Mouse (Mus musculus) urinary bladder, postnatal 14 days (tissue): Measurements from ENCODE around the gene Tbc1d12.
"Not testable (repeated sequence)": the region's sequence is repeated elsewhere in the genome, so short reads cannot be mapped to it uniquely, and the experiment has no call there.

ENCODE experiments used
- DNase-seq: peaks from one replicate; pipeline ENCODE4 v3.0.0; 2021; ENCODE audit warnings: low spot score

Gene Tbc1d12

GRCm38 (mm10) chr19:38836438-38837170, at the start of gene Tbc1d12:
Gene Tbc1d12, plus strand, starts transcription at chr19:38836579.
- DNase-seq, result peak; percentile 94

DNA sequence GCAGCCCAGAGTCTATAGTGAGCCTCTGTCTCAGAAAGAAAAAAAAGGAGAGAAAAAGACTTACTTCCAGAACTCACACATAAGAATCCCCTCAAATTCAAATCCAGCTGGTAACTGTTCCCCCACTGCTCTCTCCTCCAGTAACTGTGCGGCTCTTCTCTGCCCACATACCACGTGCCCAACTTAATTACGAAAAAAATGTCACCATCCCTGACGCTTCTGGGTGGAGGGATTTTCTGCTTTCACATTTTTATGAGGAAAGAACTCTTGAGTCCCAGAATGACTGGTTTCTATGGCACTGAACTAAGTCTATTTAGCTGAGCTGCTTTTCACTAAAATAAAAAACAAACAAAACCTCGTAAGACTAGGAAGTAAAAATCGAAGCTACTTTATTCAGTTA, 48.6 kb upstream of the Tbc1d12 start:
- DNase-seq, result no peak

DNA sequence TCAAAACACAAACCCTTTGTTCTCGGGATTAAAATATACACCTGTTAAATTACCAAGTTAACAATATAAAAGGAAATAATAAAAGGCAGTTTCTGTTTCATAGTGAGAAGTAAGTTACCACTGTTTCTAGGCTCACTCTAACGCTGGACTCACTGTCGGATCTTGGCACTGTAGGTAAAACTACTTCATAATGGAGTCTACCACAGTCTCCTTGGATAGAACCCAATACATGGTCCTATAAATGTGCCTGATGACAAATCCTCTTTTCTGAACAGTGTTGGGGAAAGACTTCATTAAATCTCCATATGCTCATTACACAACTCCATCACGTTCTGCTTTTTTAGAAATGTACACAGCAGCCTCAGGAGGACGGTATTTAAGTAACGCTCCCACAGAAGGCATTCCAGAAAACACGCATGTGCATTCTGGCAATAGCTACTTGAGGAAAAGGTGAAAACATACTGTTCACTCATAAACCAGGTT, 42.8 kb upstream of the Tbc1d12 start:
- no peak for DNase-seq

DNA sequence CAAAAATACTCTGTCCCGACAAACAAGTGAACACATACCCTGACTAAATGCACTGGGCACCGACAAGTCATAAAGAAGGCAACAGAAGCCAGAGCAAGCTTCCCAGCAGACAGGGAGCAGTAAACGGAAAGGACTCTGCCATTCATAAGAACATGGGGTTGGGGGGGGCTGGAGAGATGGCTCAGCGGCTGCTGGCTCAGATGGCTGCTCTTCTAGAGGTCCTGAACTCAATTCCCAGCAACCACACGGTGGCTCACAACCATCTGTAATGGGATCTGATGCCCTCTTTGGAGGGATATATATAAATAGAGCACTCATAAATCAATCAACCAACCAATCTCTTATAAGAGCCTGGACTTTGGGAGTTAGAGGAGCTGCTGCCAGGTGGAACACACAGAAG, 39.8 kb upstream of the Tbc1d12 start:
- DNase-seq, result no peak

GRCm38 (mm10) chr19:38798291-38798690, 38.1 kb upstream of the Tbc1d12 start:
- no peak for DNase-seq

- DNase-seq, result no peak
Measured at GRCm38 (mm10) chr19:38798801-38799200, 37.6 kb upstream of the Tbc1d12 start.

- DNase-seq, result no peak
Measured at GRCm38 (mm10) chr19:38818191-38818590, 18.2 kb upstream of the Tbc1d12 start.

DNA sequence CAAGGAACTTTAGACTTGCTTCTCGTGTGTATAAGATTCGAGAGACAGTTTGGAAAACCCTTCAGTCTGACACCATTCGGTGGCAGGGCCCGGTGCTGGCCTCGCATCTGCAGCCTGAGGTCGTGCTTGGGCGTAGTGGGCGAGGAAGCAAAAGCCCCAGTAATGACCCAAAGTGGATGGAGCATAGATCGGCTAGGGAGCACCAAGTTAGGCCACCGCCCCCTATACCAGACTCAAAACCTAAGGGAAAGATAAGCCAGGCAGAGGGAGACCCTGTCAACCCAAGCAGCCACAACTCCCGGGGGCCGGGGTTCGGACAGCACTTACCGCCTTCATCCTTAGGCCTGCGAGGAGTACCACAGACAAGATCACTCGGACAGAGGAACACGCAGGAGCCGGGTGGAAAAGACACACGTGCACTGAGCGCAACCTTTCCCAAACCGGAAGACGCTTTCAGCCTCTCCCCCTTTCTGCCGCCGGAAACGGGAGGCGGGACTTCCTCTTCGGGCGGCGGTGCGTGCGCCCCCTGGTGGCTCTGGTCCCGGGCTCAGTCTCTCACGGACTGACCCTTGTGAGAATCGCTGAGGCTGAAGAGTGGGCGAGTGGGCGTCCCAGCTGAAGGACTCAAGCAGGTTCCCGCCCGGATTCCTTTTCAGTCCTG, 17.5 kb upstream of the Tbc1d12 start, which contains the start of gene Noc3l:
TSS of gene Noc3l (minus strand) at position 472 of the 661 bp plus-strand sequence.
- DNase-seq, result peak; percentile 94

- DNase-seq, result no peak
Measured at GRCm38 (mm10) chr19:38819427-38819802, 17.0 kb upstream of the Tbc1d12 start.

- no peak for DNase-seq
Measured at GRCm38 (mm10) chr19:38820186-38820804, 16.1 kb upstream of the Tbc1d12 start.

- no peak for DNase-seq
Measured at GRCm38 (mm10) chr19:38833224-38833623, 3.2 kb upstream of the Tbc1d12 start.

- DNase-seq, result no peak
Measured at GRCm38 (mm10) chr19:38836084-38836437, 318 bp upstream of the Tbc1d12 start.

- peak; percentile 57 for DNase-seq
Measured at GRCm38 (mm10) chr19:38837171-38837641, 827 bp downstream of the Tbc1d12 start.

- DNase-seq, result no peak
Measured at GRCm38 (mm10) chr19:38844817-38845216, 8.4 kb downstream of the Tbc1d12 start.

DNA sequence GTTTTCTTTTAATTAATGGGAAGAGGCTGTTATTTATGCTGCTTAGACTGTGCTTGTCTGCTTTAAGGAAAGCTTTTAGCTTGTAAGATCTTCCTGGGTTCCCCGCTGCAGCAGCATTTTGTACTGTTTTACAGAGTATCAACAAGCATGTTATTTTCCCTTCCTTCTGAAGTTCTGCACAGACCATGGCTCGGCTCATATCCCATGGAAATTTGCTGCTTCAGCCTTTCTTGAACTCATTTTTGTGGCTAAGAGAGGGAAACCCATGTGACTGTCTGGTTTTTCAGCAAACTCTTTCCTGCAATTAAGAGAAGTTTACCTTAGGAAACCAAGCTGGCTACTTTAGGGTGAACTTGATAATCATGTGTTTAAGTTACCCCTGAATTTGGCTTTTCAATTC, 10.0 kb downstream of the Tbc1d12 start:
- no peak for DNase-seq

- no peak for DNase-seq
Measured at GRCm38 (mm10) chr19:38858224-38858623, 21.8 kb downstream of the Tbc1d12 start.

- DNase-seq, result no peak
Measured at GRCm38 (mm10) chr19:38862523-38862922, 26.1 kb downstream of the Tbc1d12 start.

DNA sequence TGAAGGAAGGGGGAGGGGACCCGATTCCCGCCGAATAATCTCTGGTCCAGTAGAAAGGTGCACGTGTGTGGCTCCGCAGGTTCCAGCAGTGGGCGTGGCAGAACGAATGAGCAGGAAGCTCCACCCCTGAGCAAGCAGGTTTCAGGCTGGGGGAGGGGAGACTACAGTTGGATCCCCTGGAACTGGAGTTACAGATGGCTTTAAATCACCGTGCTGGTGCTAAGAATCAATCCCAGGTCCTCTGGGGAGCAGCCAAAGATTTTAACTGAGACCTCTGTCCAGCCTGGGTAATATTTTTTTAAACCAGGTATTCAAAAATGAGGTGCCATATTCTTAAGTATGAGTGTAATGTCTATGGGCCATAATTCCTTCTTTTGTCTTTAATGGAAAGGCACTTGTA, 38.4 kb downstream of the Tbc1d12 start:
- DNase-seq, result not testable (repeated sequence)

- DNase-seq, result no peak
Measured at GRCm38 (mm10) chr19:38880300-38880699, 43.9 kb downstream of the Tbc1d12 start.

- no peak for DNase-seq
Measured at GRCm38 (mm10) chr19:38901146-38902135, 65.1 kb downstream of the Tbc1d12 start.

- DNase-seq, result no peak
Measured at GRCm38 (mm10) chr19:38902501-38902900, 66.1 kb downstream of the Tbc1d12 start.

DNA sequence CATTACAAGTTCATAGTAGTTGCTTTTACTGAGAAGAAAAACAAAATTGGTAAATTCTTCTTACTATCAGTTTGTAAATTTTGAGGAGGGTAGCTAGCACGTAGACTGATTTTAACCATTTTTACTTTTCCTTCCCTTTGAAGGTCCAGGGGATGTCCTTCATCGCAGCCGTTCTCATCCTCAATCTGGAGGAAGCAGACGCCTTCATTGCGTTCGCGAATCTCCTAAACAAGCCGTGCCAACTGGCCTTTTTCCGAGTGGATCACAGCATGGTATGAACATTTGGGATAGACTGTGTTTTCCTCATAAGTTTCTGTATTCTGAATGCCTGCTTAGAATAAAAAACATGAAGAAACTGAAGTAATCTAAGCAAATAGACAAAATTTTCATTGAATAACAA, 77.4 kb downstream of the Tbc1d12 start:
- no peak for DNase-seq
